Mouse (Mus musculus) kidney, adult 8-10 months (tissue): ENCODE data around the gene Evi2a.

Source experiments
- DNase-seq, 2 experiments: peaks; one replicate each; pipeline ENCODE4 v3.0.0; 2022

Gene Evi2a

GRCm38 (mm10) chr11:79523560-79524309 lies 6.7 kb downstream of the Evi2a start, which contains the start of gene Evi2b:
Gene Evi2b (minus strand): TSS chr11:79523762.
- no peak for DNase-seq

GRCm38 (mm10) chr11:79522944-79523343 lies 7.5 kb downstream of the Evi2a start:
- DNase-seq: no peak

DNA sequence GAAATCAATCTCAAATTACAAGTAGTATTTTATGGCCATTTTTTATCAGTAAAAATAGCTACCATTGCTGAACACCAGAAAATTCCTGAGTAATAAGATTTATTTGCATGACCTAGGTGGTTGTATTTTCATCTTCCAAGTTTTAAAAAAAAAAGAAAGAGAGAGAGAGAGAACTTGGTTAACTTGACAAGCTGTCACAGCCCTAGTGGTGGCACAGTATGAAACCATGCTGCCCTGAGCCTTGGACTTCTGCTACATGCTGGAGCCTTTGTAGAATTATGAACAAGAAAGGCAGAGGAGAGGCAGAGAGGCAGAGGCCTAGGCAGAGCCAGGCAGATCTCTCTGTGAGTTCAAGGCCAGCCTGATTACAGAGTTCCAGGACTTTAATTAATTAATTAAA lies 8.5 kb downstream of the Evi2a start:
- no peak for DNase-seq

- DNase-seq: no peak
Measured at GRCm38 (mm10) chr11:79520772-79521171, 9.6 kb downstream of the Evi2a start.

- no peak for DNase-seq
Measured at GRCm38 (mm10) chr11:79519878-79520291, 10.5 kb downstream of the Evi2a start.

- no peak for DNase-seq
Measured at GRCm38 (mm10) chr11:79519299-79519698, 11.1 kb downstream of the Evi2a start.

- DNase-seq: no peak
Measured at GRCm38 (mm10) chr11:79515798-79516197, 14.6 kb downstream of the Evi2a start.

- no peak for DNase-seq
Measured at GRCm38 (mm10) chr11:79515331-79515730, 15.1 kb downstream of the Evi2a start.

DNA sequence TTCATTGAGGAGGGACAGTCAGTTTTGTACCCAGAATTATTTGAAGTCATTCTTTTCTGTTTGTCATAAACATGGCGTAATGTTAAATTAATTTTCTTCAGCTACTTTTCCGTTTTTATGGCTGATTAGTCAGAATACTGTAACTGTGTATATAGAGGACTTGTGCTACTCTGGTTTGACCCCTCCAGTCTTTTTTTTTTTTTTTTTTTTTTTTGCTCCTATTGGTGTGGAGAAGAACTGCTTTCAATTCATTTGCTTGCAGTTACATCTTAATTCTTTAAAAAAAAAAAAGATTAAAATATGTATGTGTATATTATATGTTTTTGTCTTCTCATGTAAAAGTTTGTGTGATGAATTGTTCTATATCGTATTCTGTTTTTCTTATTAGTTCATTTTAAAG lies 18.4 kb downstream of the Evi2a start:
- no peak for DNase-seq

DNA sequence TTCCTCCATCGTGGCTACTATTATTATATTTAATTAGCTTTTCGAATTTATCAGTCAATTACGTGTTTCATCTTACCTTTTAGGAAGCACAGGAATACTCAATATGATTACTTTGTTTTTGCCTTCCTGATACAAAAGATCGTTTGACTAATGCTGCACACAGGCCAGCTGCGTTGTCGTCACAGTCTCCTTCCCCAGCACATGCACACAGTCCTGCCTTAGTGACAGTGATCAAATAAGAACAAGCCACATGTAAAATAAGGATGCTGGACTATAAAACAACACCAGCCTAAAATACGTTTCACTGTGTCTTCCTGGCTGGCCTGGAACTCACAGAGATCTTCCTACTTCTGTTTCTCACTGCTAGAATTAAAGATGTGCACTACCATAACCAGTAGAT lies 25.9 kb downstream of the Evi2a start:
- DNase-seq: no peak

GRCm38 (mm10) chr11:79503845-79504244 lies 26.6 kb downstream of the Evi2a start, which contains the start of gene Omg:
Gene Omg (minus strand): TSS chr11:79504084.
- DNase-seq: no peak

GRCm38 (mm10) chr11:79502917-79503316 lies 27.5 kb downstream of the Evi2a start:
- DNase-seq: no peak

GRCm38 (mm10) chr11:79494976-79495800 lies 35.2 kb downstream of the Evi2a start:
- DNase-seq: peak in 1 of 2 experiments; percentile 18

- no peak for DNase-seq
Measured at GRCm38 (mm10) chr11:79484721-79485120, 45.7 kb downstream of the Evi2a start.

GRCm38 (mm10) chr11:79483876-79484528 lies 46.4 kb downstream of the Evi2a start:
- no peak for DNase-seq

DNA sequence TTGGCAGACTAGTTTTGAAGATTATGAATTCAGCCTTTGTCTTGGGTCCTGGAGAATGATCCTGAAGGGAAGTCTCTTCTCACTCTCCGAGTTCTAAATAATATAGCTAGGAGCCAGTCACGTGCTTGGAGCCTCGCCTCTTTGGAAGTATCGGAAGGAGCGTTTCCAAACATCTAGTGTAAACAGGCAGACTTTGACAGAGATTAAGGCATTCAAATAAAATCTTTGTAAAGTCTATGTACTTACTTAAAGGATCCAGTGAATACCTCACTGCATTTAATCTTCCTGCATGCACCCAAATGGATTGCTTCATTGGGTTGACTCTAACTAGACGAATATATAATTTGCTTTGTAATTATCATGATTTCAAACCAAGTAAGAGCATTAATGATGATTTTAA lies 47.0 kb downstream of the Evi2a start:
- no peak for DNase-seq
